Mouse (Mus musculus): ENCODE results near the gene Megf8. TPM values are rescaled to one million over a fixed set of nuclear protein-coding genes. Genes with fewer than 3 reads are reported as not detected.

Megf8 gene
- polyA plus RNA-seq (2016; fragmentation: Nextera tagmentation; extraction: Ambion mirVana), result 19.1 and 19.6 TPM in 2 replicates

DNA sequence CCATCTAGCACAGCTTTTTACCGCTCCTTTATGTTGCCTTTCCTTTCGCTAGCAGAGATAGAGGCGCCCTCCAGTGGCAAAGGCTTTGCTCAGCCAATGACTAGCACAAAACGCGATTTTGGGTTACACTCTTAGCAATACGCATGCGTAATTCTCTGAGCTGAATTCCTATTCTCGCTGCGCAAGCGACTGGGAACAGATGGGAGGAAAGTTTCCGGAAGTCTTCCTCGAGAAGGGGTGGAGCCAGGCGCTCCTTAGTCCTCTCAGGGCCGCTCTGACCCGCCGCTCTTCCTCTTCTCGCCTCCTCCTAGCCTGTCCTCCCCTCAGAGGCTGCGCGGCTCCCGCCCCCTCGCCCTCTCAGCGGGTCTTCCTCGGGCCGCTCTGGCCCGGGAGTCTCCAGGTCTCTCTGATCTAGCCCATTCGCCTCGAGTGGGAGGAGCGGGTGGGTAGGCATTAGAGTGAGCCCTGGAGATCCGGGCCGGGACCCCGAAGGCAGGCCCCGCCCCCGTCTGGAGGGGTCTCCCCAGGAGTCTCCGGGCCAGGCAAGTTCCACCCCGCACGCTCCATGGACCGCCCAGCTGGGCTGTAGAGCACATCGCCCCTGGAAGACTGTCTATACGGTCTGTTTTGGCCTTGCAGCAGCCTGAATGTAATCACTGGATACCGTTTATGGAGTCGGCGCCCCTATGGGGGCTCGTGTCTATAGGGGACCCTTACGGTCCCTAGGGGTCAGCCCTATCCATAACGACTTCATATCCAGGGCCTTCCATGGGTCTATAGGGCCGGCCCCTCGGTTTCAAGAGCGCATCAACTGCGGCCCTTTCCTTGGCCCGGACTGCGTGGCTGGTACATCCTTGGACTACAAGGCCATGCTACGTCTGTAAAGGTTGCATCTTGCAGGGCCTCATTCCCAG is at the start of gene Megf8:
Gene Megf8, plus strand, starts transcription at position 633 of the 914 bp plus-strand sequence.
- peak within 1 kb of the TSS; percentile 62 for H3K4me3 ChIP-seq
- H3K27me3 ChIP-seq (replicated peaks), result peaks cover 41% of the 10 kb centered on the region
- H3K9me3 ChIP-seq, result no peaks in the 10 kb centered on the region
- H3K36me3 ChIP-seq, result no peaks in the 10 kb centered on the region
- ATAC-seq (ENCODE audit: low FRiP score, low read depth), result peak; percentile 99
- peak within 1 kb of the TSS; percentile 98 for H3K4me2 ChIP-seq (replicated peaks)
- H3K4me1 ChIP-seq, result peaks cover 40% of the 10 kb centered on the region
- H3K9ac ChIP-seq, result peak within 1 kb of the TSS; percentile 92
- H3K27ac ChIP-seq, result peak within 1 kb of the TSS; percentile 67
- WGBS, result under 1% methylated on average over 52 of the region's 52 CpGs

- WGBS, result under 1% methylated on average over 29 of the region's 29 CpGs
- peaks cover 16% of the 10 kb centered on the region for H3K36me3 ChIP-seq
- H3K4me2 ChIP-seq (replicated peaks), result peak within 1 kb of the TSS; percentile 80
- peak within 1 kb of the TSS; percentile 84 for H3K9ac ChIP-seq
- no peaks in the 10 kb centered on the region for H3K9me3 ChIP-seq
- H3K27ac ChIP-seq, result peak within 1 kb of the TSS; percentile 75
- no peaks in the 10 kb centered on the region; the same call in 1 of the 2 replicates for H3K27me3 ChIP-seq (replicated peaks)
- H3K4me1 ChIP-seq, result peaks cover 21% of the 10 kb centered on the region
- H3K4me3 ChIP-seq, result peak within 1 kb of the TSS; percentile 82
- peak; percentile 89 for ATAC-seq (ENCODE audit: low FRiP score, low read depth)
Measured at GRCm38 (mm10) chr7:25267301-25267750, 49.6 kb upstream of the Megf8 start, which contains the start of gene Cic. Gene Cic, plus strand, starts transcription at chr7:25267704.

DNA sequence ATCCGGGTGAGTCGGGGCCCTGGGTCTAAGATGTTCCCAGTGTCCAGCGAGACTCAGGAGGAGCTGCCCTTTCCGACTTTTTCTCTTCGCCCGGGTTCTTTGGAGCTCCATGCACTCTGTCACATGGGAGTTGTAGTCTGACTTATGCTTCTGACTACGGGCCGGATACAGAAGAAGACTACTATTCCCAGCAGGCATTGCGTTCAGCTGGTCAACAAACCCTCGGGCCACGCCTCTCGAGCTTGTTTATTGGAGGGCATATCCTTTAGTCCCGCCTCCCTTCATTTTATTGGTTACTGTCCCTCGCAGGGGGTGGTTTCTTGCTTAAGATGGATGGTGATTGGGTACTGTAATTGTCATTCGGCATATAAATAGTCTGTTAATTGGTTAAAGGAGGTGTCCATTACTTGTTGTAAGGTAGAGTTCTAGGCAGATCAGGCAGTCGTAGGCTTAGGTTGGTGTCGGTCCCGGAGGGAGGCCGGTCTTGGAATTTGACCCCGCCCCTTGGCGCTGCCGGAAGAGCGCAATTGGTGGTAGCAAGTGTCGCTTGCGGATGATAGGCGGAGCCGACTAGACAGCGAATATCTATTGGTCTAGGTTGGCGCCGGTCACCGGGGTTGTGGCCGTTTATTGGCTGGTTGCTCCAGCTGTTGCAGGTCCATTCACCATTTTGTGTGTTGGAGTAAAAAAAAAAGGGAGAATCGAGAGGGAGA is 49.1 kb upstream of the Megf8 start:
- Histone ChIP-seq H3K27me3 (replicated peaks) (no peaks in the 10 kb centered on the region; the same call in 1 of the 2 replicates), H3K4me2 (replicated peaks) (peak overlapping the region; percentile 80), H3K36me3 (peaks cover 22% of the 10 kb centered on the region), H3K9ac (peak overlapping the region; percentile 84), H3K4me1 (peaks cover 21% of the 10 kb centered on the region), H3K27ac (peak overlapping the region; percentile 75), H3K9me3 (no peaks in the 10 kb centered on the region), H3K4me3 (peak overlapping the region; percentile 82)
- peak; percentile 95 for ATAC-seq (ENCODE audit: low FRiP score, low read depth)
- under 1% methylated on average over 33 of the region's 33 CpGs for WGBS

DNA sequence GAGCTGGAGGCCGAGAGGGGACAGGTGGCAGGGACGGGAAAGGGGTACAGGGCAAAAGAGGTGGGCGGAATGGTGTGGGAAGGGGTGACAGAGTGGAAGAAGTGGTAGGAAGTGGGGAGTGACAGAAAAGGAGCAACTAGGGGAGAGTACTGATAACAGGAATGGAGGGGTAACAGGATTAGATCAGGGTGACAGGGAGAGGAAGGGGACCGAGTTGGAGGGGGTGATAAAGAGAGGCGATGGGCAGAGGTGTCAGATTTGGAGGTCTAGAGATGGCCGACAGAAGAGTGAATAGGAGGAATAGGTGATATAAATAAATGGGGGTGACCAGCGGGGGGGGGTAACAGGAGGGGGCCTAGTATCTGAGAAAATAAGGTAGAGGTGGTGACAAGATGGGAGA is 48.4 kb upstream of the Megf8 start:
- 4% methylated on average over 7 of the region's 7 CpGs for WGBS
- Histone ChIP-seq H3K36me3 (peaks cover 29% of the 10 kb centered on the region), H3K27me3 (replicated peaks) (no peaks in the 10 kb centered on the region; the same call in 1 of the 2 replicates), H3K27ac (peak overlapping the region; percentile 75; the same call in 1 of the 2 replicates), H3K9me3 (no peaks in the 10 kb centered on the region), H3K4me2 (replicated peaks) (peak overlapping the region; percentile 80), H3K4me1 (peaks cover 21% of the 10 kb centered on the region), H3K4me3 (peak overlapping the region; percentile 82), H3K9ac (peak overlapping the region; percentile 84)
- no peak for ATAC-seq (ENCODE audit: low FRiP score, low read depth)

- H3K27me3 ChIP-seq (replicated peaks), result no peaks in the 10 kb centered on the region; the same call in 1 of the 2 replicates
- peaks cover 32% of the 10 kb centered on the region for H3K36me3 ChIP-seq
- WGBS, result 53% methylated on average over 4 of the region's 4 CpGs
- peak overlapping the region; percentile 84 for H3K9ac ChIP-seq
- H3K4me2 ChIP-seq (replicated peaks), result peak overlapping the region; percentile 80
- H3K27ac ChIP-seq, result no peak overlapping the region
- peak overlapping the region; percentile 82 for H3K4me3 ChIP-seq
- H3K9me3 ChIP-seq, result no peaks in the 10 kb centered on the region
- no peak for ATAC-seq (ENCODE audit: low FRiP score, low read depth)
- H3K4me1 ChIP-seq, result peaks cover 21% of the 10 kb centered on the region
Measured at GRCm38 (mm10) chr7:25269029-25269428, 47.9 kb upstream of the Megf8 start.

GRCm38 (mm10) chr7:25269545-25270271 is 47.3 kb upstream of the Megf8 start:
- no peak overlapping the region for H3K27ac ChIP-seq
- no peak for ATAC-seq (ENCODE audit: low FRiP score, low read depth)
- peaks cover 28% of the 10 kb centered on the region for H3K4me1 ChIP-seq

GRCm38 (mm10) chr7:25270652-25271633 is 46.0 kb upstream of the Megf8 start:
- H3K4me3 ChIP-seq, result no peak overlapping the region
- no peak overlapping the region for H3K27ac ChIP-seq
- WGBS, result 91% methylated on average over 35 of the region's 35 CpGs
- no peaks in the 10 kb centered on the region for H3K27me3 ChIP-seq (replicated peaks)
- ATAC-seq (ENCODE audit: low FRiP score, low read depth), result no peak
- H3K4me2 ChIP-seq (replicated peaks), result peak overlapping the region; percentile 80; the same call in 1 of the 2 replicates
- peaks cover 32% of the 10 kb centered on the region for H3K36me3 ChIP-seq
- H3K4me1 ChIP-seq, result peaks cover 39% of the 10 kb centered on the region
- H3K9ac ChIP-seq, result no peak overlapping the region
- no peaks in the 10 kb centered on the region for H3K9me3 ChIP-seq

More at GRCm38 (mm10) chr7:25269545-25270271, 47.3 kb upstream of the Megf8 start:
- WGBS, result 90% methylated on average over 8 of the region's 8 CpGs
- Histone ChIP-seq H3K9ac (peak overlapping the region; percentile 84; the same call in 1 of the 2 replicates), H3K27me3 (replicated peaks) (no peaks in the 10 kb centered on the region; the same call in 1 of the 2 replicates), H3K9me3 (no peaks in the 10 kb centered on the region), H3K4me2 (replicated peaks) (peak overlapping the region; percentile 80), H3K4me3 (peak overlapping the region; percentile 9), H3K36me3 (peaks cover 32% of the 10 kb centered on the region)

- 90% methylated on average over 30 of the region's 30 CpGs for WGBS
Measured at GRCm38 (mm10) chr7:25271651-25272444, 45.1 kb upstream of the Megf8 start.

DNA sequence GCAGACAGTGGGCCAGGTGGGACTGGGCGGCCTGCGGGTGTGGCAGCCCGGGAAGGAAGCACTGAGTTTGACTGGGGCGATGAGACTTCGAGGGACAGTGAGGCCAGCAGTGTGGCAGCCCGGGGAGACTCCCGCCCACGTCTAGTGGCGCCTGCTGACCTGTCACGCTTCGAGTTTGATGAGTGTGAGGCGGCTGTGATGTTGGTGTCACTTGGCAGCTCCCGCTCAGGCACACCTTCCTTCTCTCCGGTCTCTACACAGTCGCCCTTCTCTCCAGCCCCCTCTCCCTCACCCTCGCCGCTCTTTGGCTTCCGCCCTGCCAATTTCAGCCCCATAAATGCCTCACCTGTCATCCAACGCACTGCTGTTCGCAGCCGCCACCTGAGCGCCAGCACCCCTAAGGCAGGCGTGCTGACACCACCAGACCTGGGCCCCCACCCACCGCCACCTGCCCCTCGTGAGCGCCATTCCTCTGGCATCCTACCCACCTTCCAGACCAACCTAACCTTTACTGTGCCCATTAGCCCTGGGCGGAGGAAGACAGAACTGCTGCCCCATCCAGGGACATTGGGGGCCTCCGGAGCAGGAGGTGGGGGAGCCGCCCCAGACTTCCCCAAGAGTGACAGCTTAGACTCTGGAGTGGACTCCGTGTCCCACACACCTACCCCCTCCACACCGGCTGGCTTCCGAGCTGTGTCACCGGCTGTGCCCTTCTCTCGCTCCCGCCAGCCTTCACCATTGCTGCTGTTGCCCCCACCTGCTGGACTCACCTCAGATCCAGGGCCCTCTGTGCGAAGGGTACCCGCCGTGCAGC is 44.3 kb upstream of the Megf8 start:
- H3K9me3 ChIP-seq, result no peaks in the 10 kb centered on the region
- peaks cover 42% of the 10 kb centered on the region for H3K4me1 ChIP-seq
- no peaks in the 10 kb centered on the region for H3K27me3 ChIP-seq (replicated peaks)
- H3K4me3 ChIP-seq, result 0 out of 2 replicates have a peak overlapping the region, but pooled peaks have one; percentile 7
- peaks cover 32% of the 10 kb centered on the region for H3K36me3 ChIP-seq
- H3K27ac ChIP-seq, result no peak overlapping the region
- WGBS, result 89% methylated on average over 38 of the region's 38 CpGs
- peak overlapping the region; percentile 10; the same call in 1 of the 2 replicates for H3K4me2 ChIP-seq (replicated peaks)
- ATAC-seq (ENCODE audit: low FRiP score, low read depth), result no peak
- no peak overlapping the region for H3K9ac ChIP-seq

More at GRCm38 (mm10) chr7:25271651-25272444, 45.1 kb upstream of the Megf8 start:
- H3K27ac ChIP-seq, result no peak overlapping the region
- no peak for ATAC-seq (ENCODE audit: low FRiP score, low read depth)
- peaks cover 32% of the 10 kb centered on the region for H3K36me3 ChIP-seq
- no peak overlapping the region for H3K9ac ChIP-seq
- no peaks in the 10 kb centered on the region for H3K27me3 ChIP-seq (replicated peaks)
- H3K4me2 ChIP-seq (replicated peaks), result no peak overlapping the region
- peaks cover 40% of the 10 kb centered on the region for H3K4me1 ChIP-seq
- 0 out of 2 replicates have a peak overlapping the region, but pooled peaks have one; percentile 7 for H3K4me3 ChIP-seq
- H3K9me3 ChIP-seq, result no peaks in the 10 kb centered on the region

Data from neural tube, embryonic 12.5 days (tissue).